Mouse (Mus musculus) spleen, adult 2 months (tissue): ENCODE results near the gene Cpa4.

ENCODE experiments used
- CTCF ChIP-seq: fragments of 200-500 bp; IDR thresholded peaks from 2 replicates; pipeline ENCODE4 v1.5.1; 2011; ENCODE audit warnings: mild to moderate bottlenecking, inconsistent platforms; ENCODE audit not compliant: insufficient read depth, insufficient read length, insufficient replicate concordance; ENCODE audit errors: extremely low read depth
- POLR2A ChIP-seq: fragments of 200-500 bp; IDR thresholded peaks from 2 replicates; pipeline ENCODE4 v1.6.1; 2011; ENCODE audit warnings: low read depth, low read length, inconsistent platforms

GRCm38 (mm10) chr6:30569331-30569730 lies 1.2 kb downstream of the Cpa4 start:
- no peak for TF ChIP-seq CTCF
- TF ChIP-seq POLR2A = no peak
